Mouse (Mus musculus): ENCODE results near the gene Hp1bp3. TPM values are rescaled to one million over a fixed set of nuclear protein-coding genes. Genes with fewer than 3 reads are reported as not detected.

The Hp1bp3 gene
- polyA plus RNA-seq, 1 experiment from 2014 or later = 177 TPM

GRCm38 (mm10) chr4:138246756-138247665 is 30.9 kb downstream of the Hp1bp3 start:
- no peak overlapping the region for H3K27ac ChIP-seq (replicated peaks)
- no peaks in the 10 kb centered on the region for H3K9me3 ChIP-seq
- H3K36me3 ChIP-seq (replicated peaks) = peaks cover 60% of the 10 kb centered on the region
- 81% methylated on average over 27 of the region's 27 CpGs for whole genome bisulfite sequencing
- no peak overlapping the region for H3K4me3 ChIP-seq
- H3K27me3 ChIP-seq (replicated peaks; ENCODE audit: low read depth, poor library complexity, severe bottlenecking) = peaks cover 48% of the 10 kb centered on the region
- H3K4me1 ChIP-seq = peaks cover 30% of the 10 kb centered on the region
- DNase-seq (ENCODE audit: low spot score) = no peak

DNA sequence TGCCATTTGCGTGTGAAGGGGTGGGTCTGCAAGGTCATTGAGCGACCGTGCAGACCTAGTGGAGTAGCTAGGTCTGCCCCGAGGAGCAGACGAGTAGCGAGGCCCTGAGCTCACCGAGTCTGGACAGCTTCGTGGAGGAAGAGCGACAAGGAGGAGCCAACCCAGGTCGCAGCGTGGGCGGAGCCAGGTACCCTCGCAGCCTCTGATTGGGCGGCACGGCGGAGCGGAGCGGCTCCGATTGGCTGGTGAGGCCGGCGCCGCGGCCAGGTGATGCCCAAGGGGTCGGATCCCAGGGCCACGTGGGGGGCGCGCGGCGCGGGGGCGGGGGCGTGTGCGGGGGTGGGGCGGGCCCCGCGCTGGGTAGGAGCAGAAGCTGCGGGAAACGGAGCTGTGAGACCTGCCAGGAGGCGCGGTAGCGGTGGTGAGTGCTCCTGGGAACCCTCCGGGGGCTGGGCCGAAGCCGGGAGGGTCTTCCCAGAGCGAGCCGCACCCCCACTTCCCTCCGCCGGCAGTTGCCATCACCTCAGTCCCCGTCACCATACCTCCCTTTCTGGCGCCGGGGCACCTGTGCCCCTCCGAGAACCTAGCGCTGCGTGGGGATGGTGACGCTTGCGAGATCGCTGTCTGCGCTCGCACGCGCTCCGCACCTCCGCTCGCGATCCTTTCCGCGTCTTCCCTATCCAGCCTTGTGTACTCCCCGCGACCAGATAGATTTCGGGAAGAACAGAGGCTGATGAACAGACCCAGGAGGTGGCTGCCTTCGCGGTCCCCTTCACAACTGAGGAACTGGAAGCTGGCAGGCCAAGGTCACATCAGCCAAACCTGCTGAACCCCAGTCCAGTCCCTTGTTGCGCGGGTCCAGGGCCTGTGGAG is 34.2 kb downstream of the Hp1bp3 start, which contains the start of the genes Sh2d5 and Kif17:
Gene Sh2d5 (plus strand): TSS at position 316 of the 873 bp plus-strand sequence.
Gene Kif17 (plus strand): TSS at position 348 of the 873 bp plus-strand sequence.
- Histone ChIP-seq H3K27me3 (replicated peaks; ENCODE audit: low read depth, poor library complexity, severe bottlenecking) (peaks cover 81% of the 10 kb centered on the region), H3K4me3 (peak within 1 kb of the TSS; percentile 74), H3K4me1 (peaks cover 40% of the 10 kb centered on the region), H3K36me3 (replicated peaks) (peaks cover 27% of the 10 kb centered on the region), H3K27ac (replicated peaks) (peak within 1 kb of the TSS; percentile 46; the same call in 1 of the 2 replicates), H3K9me3 (no peaks in the 10 kb centered on the region)
- DNase-seq (ENCODE audit: low spot score) = peak; percentile 93
- under 1% methylated on average over 74 of the region's 74 CpGs for WGBS

DNA sequence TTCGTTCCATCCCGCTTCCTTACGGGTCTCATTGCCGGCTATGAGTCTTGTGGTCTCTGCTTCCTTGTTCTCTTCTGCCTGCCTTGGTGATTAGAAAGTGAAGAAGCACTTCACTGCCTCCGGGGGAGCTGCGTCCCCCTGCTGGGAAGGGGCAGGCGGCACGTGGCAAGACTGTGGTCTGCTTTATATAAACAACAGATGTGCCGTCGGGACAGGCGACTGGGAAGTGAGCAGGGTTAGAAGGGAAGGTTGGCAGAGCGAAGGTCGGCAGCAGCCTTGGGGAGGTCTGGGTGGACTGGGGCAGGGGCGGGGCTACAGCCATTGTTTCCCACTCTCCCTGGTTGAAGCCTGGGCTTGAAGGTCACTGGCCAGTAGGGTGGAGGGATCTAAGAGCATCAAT is 35.7 kb downstream of the Hp1bp3 start:
- H3K4me1 ChIP-seq = peaks cover 43% of the 10 kb centered on the region
- H3K27ac ChIP-seq (replicated peaks) = peak overlapping the region; percentile 66
- peak; percentile 84 for DNase-seq (ENCODE audit: low spot score)
- peaks cover 12% of the 10 kb centered on the region for H3K36me3 ChIP-seq (replicated peaks)
- no peaks in the 10 kb centered on the region for H3K9me3 ChIP-seq
- peaks cover 96% of the 10 kb centered on the region for H3K27me3 ChIP-seq (replicated peaks; ENCODE audit: low read depth, poor library complexity, severe bottlenecking)
- under 1% methylated on average over 14 of the region's 14 CpGs for WGBS
- peak overlapping the region; percentile 74 for H3K4me3 ChIP-seq

DNA sequence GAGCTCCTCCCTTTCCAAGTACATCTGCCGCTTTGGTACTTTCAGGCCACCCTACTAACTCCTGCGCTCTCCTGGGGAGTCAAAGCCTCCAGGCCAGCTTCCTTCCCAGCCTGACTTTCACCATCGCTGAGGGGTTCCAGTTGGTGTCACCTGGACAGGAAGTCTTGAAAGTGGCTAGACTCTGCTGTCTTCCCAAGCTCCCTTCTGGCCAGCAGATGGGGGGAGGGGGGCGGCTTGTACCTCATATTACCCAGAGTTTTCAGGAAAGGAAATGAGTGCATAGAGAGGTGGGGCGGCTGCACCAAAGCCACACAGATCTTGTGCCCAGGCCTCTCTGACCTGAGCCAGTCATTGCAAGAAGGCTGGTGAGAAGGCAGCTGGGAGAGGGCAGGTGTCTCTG is 36.1 kb downstream of the Hp1bp3 start:
- peak; percentile 55 for DNase-seq (ENCODE audit: low spot score)
- peaks cover 98% of the 10 kb centered on the region for H3K27me3 ChIP-seq (replicated peaks; ENCODE audit: low read depth, poor library complexity, severe bottlenecking)
- H3K9me3 ChIP-seq = no peaks in the 10 kb centered on the region
- peaks cover 8% of the 10 kb centered on the region for H3K36me3 ChIP-seq (replicated peaks)
- peaks cover 46% of the 10 kb centered on the region for H3K4me1 ChIP-seq
- H3K27ac ChIP-seq (replicated peaks) = peak overlapping the region; percentile 66
- 8% methylated on average over 5 of the region's 5 CpGs for WGBS
- H3K4me3 ChIP-seq = peak overlapping the region; percentile 74

- no peaks in the 10 kb centered on the region for H3K9me3 ChIP-seq
- peaks cover 87% of the 10 kb centered on the region for H3K27me3 ChIP-seq (replicated peaks; ENCODE audit: low read depth, poor library complexity, severe bottlenecking)
- H3K36me3 ChIP-seq (replicated peaks) = no peaks in the 10 kb centered on the region; the same call in 1 of the 2 replicates
- H3K27ac ChIP-seq (replicated peaks) = no peak overlapping the region
- 82% methylated on average over 22 of the region's 22 CpGs for WGBS
- H3K4me3 ChIP-seq = no peak overlapping the region
- DNase-seq (ENCODE audit: low spot score) = no peak
- H3K4me1 ChIP-seq = peaks cover 25% of the 10 kb centered on the region
Measured at GRCm38 (mm10) chr4:138257116-138257687, 41.1 kb downstream of the Hp1bp3 start.

DNA sequence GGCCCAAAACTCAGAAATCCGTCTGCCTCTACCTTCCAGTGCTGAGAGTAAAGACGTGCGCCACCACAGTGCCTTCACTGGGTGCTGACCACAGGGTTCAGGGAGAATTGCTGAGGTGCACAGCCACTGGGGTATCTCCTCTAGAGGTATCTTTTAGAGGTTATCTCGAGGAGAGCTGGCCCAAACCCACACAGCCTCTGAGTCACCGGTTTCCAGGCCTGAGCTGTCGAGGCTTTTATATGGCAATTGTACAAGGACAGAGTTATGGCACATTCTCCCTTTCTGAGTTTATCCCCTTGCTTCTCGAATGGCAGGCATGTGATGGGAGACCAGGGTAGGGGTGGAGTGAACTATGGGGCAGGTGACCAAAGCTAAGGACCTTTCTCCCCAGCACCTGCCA is 42.6 kb downstream of the Hp1bp3 start:
- 83% methylated on average over 7 of the region's 7 CpGs for WGBS
- Histone ChIP-seq H3K27me3 (replicated peaks; ENCODE audit: low read depth, poor library complexity, severe bottlenecking) (peaks cover 84% of the 10 kb centered on the region), H3K36me3 (replicated peaks) (no peaks in the 10 kb centered on the region; the same call in 1 of the 2 replicates), H3K4me1 (peaks cover 24% of the 10 kb centered on the region), H3K27ac (replicated peaks) (no peak overlapping the region), H3K4me3 (no peak overlapping the region), H3K9me3 (no peaks in the 10 kb centered on the region)
- no peak for DNase-seq (ENCODE audit: low spot score)

DNA sequence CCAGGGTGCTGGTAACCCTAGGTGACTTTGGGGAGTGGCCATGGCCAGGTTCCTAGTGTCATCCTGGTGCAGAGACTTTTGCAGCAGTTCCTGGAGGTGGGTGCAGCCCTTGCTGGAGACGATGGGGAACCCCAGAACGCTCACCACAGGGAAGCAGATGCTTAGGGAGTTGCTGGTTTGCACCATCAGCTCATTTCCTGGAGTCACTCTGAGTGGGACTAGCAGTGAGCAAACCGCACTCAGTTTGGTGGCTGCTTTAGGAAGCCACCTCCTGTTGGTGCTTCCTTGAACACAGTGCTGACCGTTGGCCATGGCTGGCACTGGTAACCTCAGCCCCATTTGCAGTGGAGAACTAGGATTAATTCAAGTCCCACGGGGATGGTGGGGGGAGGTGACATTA is 43.4 kb downstream of the Hp1bp3 start:
- Histone ChIP-seq H3K9me3 (no peaks in the 10 kb centered on the region), H3K4me1 (peaks cover 27% of the 10 kb centered on the region), H3K4me3 (no peak overlapping the region), H3K27me3 (replicated peaks; ENCODE audit: low read depth, poor library complexity, severe bottlenecking) (peaks cover 84% of the 10 kb centered on the region), H3K36me3 (replicated peaks) (no peaks in the 10 kb centered on the region; the same call in 1 of the 2 replicates), H3K27ac (replicated peaks) (no peak overlapping the region)
- 87% methylated on average over 5 of the region's 5 CpGs for WGBS
- no peak for DNase-seq (ENCODE audit: low spot score)

- Histone ChIP-seq H3K9me3 (no peaks in the 10 kb centered on the region), H3K4me3 (peak overlapping the region; percentile 82), H3K27me3 (replicated peaks; ENCODE audit: low read depth, poor library complexity, severe bottlenecking) (peaks cover 67% of the 10 kb centered on the region), H3K4me1 (peaks cover 22% of the 10 kb centered on the region), H3K27ac (replicated peaks) (peak overlapping the region; percentile 51), H3K36me3 (replicated peaks) (no peaks in the 10 kb centered on the region; the same call in 1 of the 2 replicates)
- DNase-seq (ENCODE audit: low spot score) = peak; percentile 94
- WGBS = under 1% methylated on average over 78 of the region's 78 CpGs
Measured at GRCm38 (mm10) chr4:138261843-138262681, 46.0 kb downstream of the Hp1bp3 start.

- Histone ChIP-seq H3K4me3 (no peak overlapping the region), H3K4me1 (peaks cover 4% of the 10 kb centered on the region), H3K27me3 (replicated peaks; ENCODE audit: low read depth, poor library complexity, severe bottlenecking) (peaks cover 25% of the 10 kb centered on the region), H3K9me3 (no peaks in the 10 kb centered on the region), H3K27ac (replicated peaks) (no peak overlapping the region), H3K36me3 (replicated peaks) (no peaks in the 10 kb centered on the region)
- no peak for DNase-seq (ENCODE audit: low spot score)
- WGBS = 88% methylated on average over 10 of the region's 10 CpGs
Measured at GRCm38 (mm10) chr4:138267869-138268268, 51.8 kb downstream of the Hp1bp3 start.

DNA sequence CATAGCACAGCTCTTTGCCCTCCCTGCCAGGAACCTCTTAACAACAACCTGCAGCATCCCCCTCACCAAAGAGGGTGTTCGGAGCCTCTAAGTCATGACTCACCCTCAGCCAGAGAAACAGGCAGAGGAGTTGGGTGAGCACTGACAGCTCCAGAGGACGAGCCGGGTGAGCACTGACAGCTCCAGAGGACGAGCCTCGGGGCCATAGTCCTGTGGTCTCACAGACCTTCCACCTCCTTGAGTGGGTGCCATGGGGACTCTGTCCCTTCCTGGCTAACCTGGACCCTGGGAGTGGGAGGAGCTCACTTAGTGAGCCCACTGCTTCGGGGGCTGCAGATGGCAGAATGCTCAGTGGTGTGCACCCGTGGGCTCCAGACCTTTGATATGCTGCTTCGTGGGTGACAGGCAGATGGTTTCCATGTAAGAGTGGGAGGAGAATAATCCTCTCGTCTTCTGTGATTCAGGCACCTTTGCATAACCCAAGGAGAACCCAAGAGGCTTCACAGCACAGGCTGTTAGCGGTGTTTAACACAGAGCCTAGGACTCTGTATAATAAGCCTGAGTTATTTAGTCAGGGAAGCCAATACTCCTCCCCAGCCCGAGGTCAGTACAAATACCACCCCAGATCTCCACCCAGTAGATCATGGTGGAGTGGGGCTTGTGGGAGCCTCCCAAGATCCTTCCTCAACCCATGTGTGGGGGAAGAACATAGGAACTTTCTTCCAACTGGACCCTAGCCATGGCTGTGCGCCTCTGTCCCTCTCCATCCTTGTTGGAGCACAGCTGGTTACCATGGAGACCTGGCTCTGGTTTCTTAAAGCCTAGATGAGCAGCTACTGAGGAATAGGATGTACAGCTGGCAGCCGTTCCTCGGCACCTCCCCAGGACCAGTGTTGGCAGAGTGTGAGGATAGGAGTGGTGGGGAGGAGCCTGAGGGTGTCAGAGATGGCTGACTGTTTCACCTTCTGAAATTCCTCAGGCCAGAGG is 56.2 kb downstream of the Hp1bp3 start:
- no peaks in the 10 kb centered on the region for H3K9me3 ChIP-seq
- H3K36me3 ChIP-seq (replicated peaks) = no peaks in the 10 kb centered on the region
- no peak for DNase-seq (ENCODE audit: low spot score)
- H3K27ac ChIP-seq (replicated peaks) = no peak overlapping the region
- H3K27me3 ChIP-seq (replicated peaks; ENCODE audit: low read depth, poor library complexity, severe bottlenecking) = 0 out of 2 replicates have a peak, but pooled peaks cover under 1% of the 10 kb centered on the region
- no peak overlapping the region for H3K4me3 ChIP-seq
- no peaks in the 10 kb centered on the region for H3K4me1 ChIP-seq
- WGBS = 77% methylated on average over 14 of the region's 14 CpGs
